In genomic region chr13:71507956-71508401, GRCm38 (mm10) we compare ENCODE assay signal across 10 mouse cellular contexts.
DNase-seq lines count a peak whose midpoint lies in the region; ATAC-seq and TF ChIP-seq lines count a peak whose summit lies in the region.
"Had no signal": no experiment of that assay in that cellular context is flagged by ENCODE, and none has a peak within 500 bp of the region (broad histone marks: within the 10 kb centered on the region; RNA-seq: fewer than 3 reads in every experiment).

No protein-coding gene starts in this region.

- no peaks in the 10 kb centered on the region for H3K9me3 ChIP-seq in heart, embryonic 13.5 days
- no peaks in the 10 kb centered on the region for H3K9me3 ChIP-seq in heart, embryonic 12.5 days (replicated peaks)
- H3K9me3 ChIP-seq in embryonic facial prominence, embryonic 10.5 days = no peaks in the 10 kb centered on the region
- no peaks in the 10 kb centered on the region for H3K9me3 ChIP-seq in midbrain, embryonic 12.5 days

- no peaks in the 10 kb centered on the region for H3K36me3 ChIP-seq in heart, embryonic 13.5 days
- no peaks in the 10 kb centered on the region for H3K36me3 ChIP-seq in heart, embryonic 12.5 days
- no peaks in the 10 kb centered on the region for H3K36me3 ChIP-seq in embryonic facial prominence, embryonic 10.5 days (replicated peaks)
- H3K36me3 ChIP-seq in kidney, adult 2 months (ENCODE audit: control insufficient read depth, insufficient read depth, low read length) = no peaks in the 10 kb centered on the region
- H3K36me3 ChIP-seq in midbrain, embryonic 12.5 days = no peaks in the 10 kb centered on the region

- H3K4me2 ChIP-seq in heart, embryonic 13.5 days = peak overlapping the region; percentile 57; the same call in 1 of the 2 replicates
- H3K4me2 ChIP-seq in heart, embryonic 12.5 days = no peak overlapping the region
- H3K4me2 ChIP-seq in midbrain, embryonic 12.5 days (replicated peaks) = peak overlapping the region; percentile 45

- TF ChIP-seq CTCF in kidney, adult 2 months (conservative IDR thresholded peaks at IDR 0.05; ENCODE audit: insufficient read depth, insufficient read length, low read depth, low read length) = no peak

- WGBS in heart, embryonic 13.5 days = 26% methylated on average over 9 of the region's 9 CpGs
- 25% methylated on average over 9 of the region's 9 CpGs for WGBS in heart, embryonic 12.5 days
- 10% methylated on average over 9 of the region's 9 CpGs for WGBS in embryonic facial prominence, embryonic 10.5 days
- 10% methylated on average over 9 of the region's 9 CpGs for WGBS in kidney, adult 2 months
- WGBS in midbrain, embryonic 12.5 days = 8% methylated on average over 9 of the region's 9 CpGs

- H3K4me1 ChIP-seq in heart, embryonic 13.5 days = peaks cover 8% of the 10 kb centered on the region; the same call in 1 of the 2 replicates
- 0 out of 2 replicates have a peak, but pooled peaks cover 9% of the 10 kb centered on the region for H3K4me1 ChIP-seq in heart, embryonic 12.5 days (replicated peaks)
- peaks cover 15% of the 10 kb centered on the region for H3K4me1 ChIP-seq in embryonic facial prominence, embryonic 10.5 days
- H3K4me1 ChIP-seq in kidney, adult 2 months (ENCODE audit: control insufficient read depth, insufficient read depth, low read length) = peaks cover 10% of the 10 kb centered on the region
- peaks cover 18% of the 10 kb centered on the region for H3K4me1 ChIP-seq in midbrain, embryonic 12.5 days

- ATAC-seq in heart, embryonic 13.5 days (ENCODE audit: extremely low read depth, insufficient number of reproducible peaks, low FRiP score, low TSS enrichment) = no peak
- ATAC-seq in heart, embryonic 12.5 days (ENCODE audit: insufficient number of reproducible peaks, low FRiP score) = no peak
- ATAC-seq in midbrain, embryonic 12.5 days (ENCODE audit: low FRiP score, low read depth) = peak; percentile 77
- no peak for ATAC-seq in CD4-positive, CD25-positive, alpha-beta regulatory T cell, adult 4 months

- H3K27ac ChIP-seq in heart, embryonic 13.5 days (replicated peaks) = no peak overlapping the region
- H3K27ac ChIP-seq in heart, embryonic 12.5 days (ENCODE audit: poor library complexity, severe bottlenecking) = no peak overlapping the region
- H3K27ac ChIP-seq in embryonic facial prominence, embryonic 10.5 days (replicated peaks) = no peak overlapping the region
- H3K27ac ChIP-seq in kidney, adult 2 months (ENCODE audit: insufficient read depth, low read depth, low read length) = peak overlapping the region; percentile 62
- peak overlapping the region; percentile 66 for H3K27ac ChIP-seq in midbrain, embryonic 12.5 days (replicated peaks)

- H3K4me3 ChIP-seq in heart, embryonic 13.5 days = no peak overlapping the region
- H3K4me3 ChIP-seq in heart, embryonic 12.5 days = no peak overlapping the region
- peak overlapping the region; percentile 37; the same call in 1 of the 2 replicates for H3K4me3 ChIP-seq in embryonic facial prominence, embryonic 10.5 days
- H3K4me3 ChIP-seq in kidney, adult 2 months (ENCODE audit: insufficient read depth, low read depth, low read length) = no peak overlapping the region
- no peak overlapping the region for H3K4me3 ChIP-seq in midbrain, embryonic 12.5 days
- H3K4me3 ChIP-seq: myocyte had no signal

- no peak overlapping the region for H3K9ac ChIP-seq in heart, embryonic 13.5 days
- no peak overlapping the region for H3K9ac ChIP-seq in heart, embryonic 12.5 days
- no peak overlapping the region for H3K9ac ChIP-seq in midbrain, embryonic 12.5 days (replicated peaks)

- DNase-seq in embryonic facial prominence, embryonic 10.5 days (ENCODE audit: low spot score) = no peak
- DNase-seq in kidney, adult 2 months = peak; percentile 79
- no peak for DNase-seq in frontal cortex, postnatal 25 days (ENCODE audit: low spot score in 2 of 2)
- DNase-seq in spleen, postnatal 4 days (ENCODE audit: low spot score in 2 of 2) = no peak
- DNase-seq: heart, adult 11 months had no signal

- 0 out of 2 replicates have a peak, but pooled peaks cover 3% of the 10 kb centered on the region for H3K27me3 ChIP-seq in heart, embryonic 13.5 days (replicated peaks)
- no peaks in the 10 kb centered on the region for H3K27me3 ChIP-seq in heart, embryonic 12.5 days (replicated peaks)
- peaks cover 8% of the 10 kb centered on the region; the same call in 1 of the 2 replicates for H3K27me3 ChIP-seq in embryonic facial prominence, embryonic 10.5 days (replicated peaks; ENCODE audit: low read depth, poor library complexity, severe bottlenecking)
- H3K27me3 ChIP-seq in kidney, adult 2 months (replicated peaks; ENCODE audit: control insufficient read depth, insufficient read depth, low read length) = no peaks in the 10 kb centered on the region
- peaks cover 11% of the 10 kb centered on the region; the same call in 1 of the 2 replicates for H3K27me3 ChIP-seq in midbrain, embryonic 12.5 days

- TF ChIP-seq POLR2A in kidney, adult 2 months (IDR thresholded peaks at IDR 0.05; ENCODE audit: low read depth, low read length) = no peak

Comparison
In these comparisons a context has a peak if more than half of its experiments do, and no peak if none do; other contexts are left out.
1. H3K27ac ChIP-seq: peak in kidney, adult 2 months (single experiment) and midbrain, embryonic 12.5 days (single experiment); none in heart, embryonic 13.5 days (single experiment), heart, embryonic 12.5 days (single experiment) and embryonic facial prominence, embryonic 10.5 days (single experiment).